Mouse (Mus musculus) cerebellum, adult 9-11 months (tissue): ENCODE results near the gene Abcb4.
"Not testable (repeated sequence)": the region's sequence is repeated elsewhere in the genome, so short reads cannot be mapped to it uniquely, and the experiment has no call there.

Source experiments
- DNase-seq: peaks from one replicate; pipeline ENCODE4 v3.0.0; 2022

Abcb4 gene

DNA sequence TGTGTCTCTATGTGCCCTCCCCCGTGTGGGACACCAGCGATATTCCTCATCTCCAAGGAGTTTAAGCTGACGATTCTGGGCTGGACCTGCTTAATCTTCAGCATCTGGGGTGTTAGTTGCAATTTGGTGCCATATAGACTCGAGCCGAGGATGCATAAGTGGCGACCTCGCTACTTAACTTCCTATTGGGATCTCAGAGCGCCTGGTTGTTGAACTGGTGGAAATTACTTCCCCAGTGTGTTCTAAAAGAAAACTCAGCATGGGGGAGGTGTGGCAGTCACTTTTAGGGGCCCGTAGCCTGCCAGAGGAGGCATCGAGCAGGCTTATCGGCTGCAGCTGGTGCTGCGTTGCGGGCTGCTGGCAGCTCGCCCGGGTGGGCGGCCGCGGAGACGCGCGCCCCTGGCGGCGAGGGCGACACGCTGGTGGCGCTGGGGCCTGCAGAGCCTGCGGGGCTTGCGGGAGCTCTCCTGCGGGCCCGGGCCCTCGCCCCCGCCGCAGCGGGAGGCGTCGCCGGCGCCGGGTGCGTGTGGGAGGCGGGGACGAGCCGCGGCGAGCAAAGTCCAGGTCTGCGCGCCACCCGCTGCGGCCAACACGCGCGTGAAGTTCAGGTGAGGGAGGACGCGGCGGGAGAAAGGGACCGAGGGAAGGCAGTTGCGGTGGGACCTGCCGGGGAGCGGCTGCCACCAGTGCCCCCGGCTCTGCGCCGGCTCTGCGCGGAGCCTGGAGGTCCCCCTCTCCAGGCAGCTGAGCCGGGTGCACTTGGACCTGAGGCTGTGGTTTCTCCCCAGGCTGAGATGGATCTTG lies at the start of gene Abcb4:
Abcb4 (plus strand) TSS at position 418 of the 804 bp plus-strand sequence.
- peak; percentile 37 for DNase-seq

DNA sequence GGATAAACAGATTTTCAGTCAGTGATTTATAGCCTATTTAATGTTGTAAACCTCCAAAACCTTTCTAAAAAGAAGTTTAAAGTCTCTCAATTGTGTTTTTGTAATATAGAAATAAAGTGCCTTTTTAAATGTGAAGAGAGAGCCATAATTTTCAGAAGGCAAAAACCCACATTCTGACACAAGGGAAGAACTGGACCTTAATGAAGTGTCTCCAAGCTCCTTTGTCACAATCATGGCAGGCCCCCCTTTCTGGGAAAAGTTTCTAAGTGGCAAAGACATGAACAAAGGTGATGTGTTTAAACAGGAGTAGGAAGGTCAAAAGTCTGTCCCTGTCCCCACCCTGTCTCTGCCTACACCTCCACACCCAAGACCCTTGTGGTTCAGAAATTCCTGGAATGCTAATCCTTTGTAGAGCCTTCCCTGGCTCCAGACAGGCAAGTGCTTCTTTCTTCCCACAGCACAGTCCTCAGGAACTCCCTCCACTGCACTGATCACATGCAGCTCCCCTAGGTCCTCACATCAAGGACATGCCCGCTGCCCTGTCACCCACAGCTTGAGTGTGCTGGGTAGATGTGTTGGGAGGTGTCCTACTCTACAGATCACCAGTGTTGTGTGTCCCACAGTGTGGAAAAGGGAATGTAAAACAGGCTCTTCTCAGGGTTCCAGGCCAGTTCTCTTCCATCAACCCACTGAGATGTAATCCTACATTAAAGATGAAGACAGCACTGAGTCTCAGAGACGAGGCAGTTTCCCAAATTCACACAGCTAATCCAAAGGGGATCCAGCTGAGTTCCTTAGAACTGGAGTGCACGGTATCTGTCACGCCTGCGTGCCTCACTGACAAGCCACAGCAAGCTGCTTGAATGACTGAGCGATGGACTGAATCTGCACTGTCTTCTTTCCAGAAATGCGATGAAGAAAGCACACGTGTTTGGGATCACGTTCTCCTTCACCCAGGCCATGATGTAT lies 44.6 kb upstream of the Abcb4 start:
- DNase-seq, result not testable (repeated sequence)

DNA sequence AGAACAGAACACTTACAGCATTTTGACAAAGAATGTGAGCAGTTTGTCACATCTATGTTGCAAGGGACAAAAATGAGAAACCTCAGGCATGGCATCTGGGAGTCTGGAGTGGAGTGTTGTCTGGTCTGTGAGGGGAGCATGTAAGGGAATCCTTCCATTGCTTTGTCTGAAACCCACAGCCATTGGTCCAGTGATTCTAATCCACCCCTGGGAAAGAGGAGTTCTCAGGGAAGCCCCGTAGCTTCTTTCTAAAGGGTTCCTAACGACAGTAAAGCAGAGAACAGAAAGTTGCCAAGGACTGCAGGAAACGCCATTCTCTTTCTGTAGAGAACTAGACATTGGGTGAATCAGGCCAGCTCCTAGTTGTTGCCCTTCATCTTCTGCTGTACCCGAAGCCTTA lies 42.7 kb upstream of the Abcb4 start:
- no peak for DNase-seq

DNA sequence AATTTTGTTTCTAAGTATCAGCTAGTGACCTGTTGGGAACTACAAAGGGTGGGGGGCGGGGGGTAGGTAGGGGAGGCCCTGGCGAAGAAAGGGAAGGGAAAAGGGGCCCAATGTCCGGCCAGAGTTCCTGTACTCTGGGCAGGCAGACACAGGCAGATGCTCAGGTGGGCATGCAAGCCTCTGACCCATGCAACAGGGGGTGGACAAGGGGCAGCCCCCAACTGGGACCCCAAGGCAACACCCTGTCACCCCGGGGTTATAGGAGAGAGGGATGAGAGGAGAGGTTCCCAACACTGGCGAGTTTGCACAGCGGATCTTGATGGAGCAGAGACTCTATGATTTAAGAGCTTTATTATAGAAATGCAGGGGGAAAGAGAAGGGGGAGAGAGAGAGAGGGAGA lies 36.3 kb upstream of the Abcb4 start:
- no peak for DNase-seq

DNA sequence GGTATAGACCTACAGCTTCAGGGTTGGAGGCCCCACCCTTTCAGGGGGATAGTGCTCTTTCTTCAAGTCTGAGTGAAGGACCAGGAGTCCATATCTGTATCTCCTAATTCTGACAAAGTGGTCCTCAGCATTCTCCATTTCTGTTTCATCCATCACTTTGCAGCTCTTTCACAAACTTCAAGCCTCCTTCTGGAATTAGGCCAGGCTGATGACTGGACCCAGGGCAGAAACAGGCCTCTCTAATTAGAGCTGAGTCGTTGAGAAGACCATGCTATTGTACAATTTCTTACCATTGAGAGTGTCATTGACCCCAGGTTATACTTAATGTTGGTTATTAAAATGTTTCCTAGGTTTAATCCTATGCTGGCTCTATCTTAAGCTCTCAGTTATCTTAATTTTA lies 31.7 kb upstream of the Abcb4 start:
- no peak for DNase-seq

DNA sequence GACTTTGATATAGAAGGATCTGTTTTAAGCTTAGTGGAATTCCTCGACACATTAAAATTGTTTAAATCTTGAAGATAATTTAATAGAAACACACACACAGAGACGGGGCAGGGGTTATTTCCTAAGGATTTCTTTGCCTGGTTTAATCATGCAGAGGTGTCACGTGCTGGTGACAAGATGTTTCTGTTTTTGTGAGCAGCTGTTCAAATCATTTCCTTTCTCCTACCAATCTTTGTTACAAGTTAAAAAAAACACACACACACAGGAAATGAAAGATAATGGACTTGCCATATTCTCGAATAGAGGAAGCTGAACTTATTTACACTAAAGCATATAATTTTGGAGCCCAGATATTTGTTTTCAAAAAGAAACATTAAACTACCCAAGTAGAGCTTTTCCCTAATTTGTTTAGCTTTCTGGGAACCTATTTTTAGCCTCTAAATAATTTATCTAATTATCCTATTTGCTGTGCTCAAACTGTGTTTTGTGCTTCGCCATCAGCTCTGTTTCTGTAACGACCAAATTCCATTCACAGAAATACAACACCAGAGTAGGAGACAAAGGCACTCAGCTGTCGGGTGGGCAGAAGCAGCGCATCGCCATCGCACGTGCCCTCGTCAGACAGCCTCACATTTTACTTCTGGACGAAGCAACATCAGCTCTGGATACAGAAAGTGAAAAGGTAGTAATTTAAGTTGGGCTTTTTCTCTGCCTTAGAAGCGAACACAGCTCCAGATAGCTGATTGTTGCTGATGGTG lies 29.8 kb upstream of the Abcb4 start:
- DNase-seq, result no peak

DNA sequence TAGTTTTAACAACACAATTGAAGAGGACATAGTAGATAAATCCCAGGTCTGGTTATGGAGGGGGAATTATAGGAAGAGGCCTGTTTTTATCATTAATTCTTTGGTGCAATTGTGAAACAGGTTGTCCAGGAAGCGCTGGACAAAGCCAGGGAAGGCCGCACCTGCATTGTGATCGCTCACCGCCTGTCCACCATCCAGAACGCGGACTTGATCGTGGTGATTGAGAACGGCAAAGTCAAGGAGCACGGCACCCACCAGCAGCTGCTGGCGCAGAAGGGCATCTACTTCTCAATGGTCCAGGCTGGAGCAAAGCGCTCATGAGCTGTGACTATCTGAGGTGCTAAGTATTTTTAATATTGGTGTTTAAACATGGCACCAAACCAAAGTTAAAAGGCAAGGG lies 27.9 kb upstream of the Abcb4 start:
- not testable (repeated sequence) for DNase-seq

DNA sequence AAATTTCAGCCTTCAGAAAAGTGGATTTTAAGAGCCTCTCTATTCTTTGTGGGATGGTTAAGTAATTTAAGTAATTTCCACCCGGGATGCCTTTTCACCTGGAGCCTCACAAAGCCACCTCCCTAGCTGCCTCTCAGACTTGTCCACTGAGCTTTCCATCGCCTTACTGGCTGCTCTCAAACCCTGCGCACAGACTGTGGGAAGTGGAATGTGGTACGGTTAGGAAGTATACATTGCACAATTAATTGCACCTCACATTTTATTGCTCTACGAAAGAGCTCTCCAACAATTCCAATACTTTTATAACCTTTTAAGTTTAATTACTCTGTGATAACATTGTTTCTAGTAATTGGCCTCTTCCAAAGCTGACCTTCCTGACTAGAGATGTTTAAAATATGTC lies 27.2 kb upstream of the Abcb4 start:
- no peak for DNase-seq

DNA sequence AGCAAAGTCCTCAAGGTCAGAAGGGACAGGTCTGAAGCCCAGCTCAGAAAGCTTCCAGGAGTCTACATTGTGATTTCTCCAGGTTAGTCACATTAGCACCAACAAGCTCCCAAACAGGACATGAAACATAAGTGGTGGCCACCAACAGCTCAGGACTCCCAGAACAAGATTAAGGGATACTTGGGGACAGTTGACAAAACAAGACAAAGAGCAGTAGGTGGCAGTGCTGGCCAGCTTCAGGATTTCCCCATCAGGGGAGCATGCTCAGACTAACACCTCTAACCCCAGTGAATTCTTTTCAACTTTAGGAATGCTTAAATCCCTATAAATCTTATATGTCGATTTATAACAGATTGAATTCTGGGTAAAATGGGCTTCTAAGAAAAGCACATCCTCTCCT lies 25.5 kb upstream of the Abcb4 start:
- no peak for DNase-seq

DNA sequence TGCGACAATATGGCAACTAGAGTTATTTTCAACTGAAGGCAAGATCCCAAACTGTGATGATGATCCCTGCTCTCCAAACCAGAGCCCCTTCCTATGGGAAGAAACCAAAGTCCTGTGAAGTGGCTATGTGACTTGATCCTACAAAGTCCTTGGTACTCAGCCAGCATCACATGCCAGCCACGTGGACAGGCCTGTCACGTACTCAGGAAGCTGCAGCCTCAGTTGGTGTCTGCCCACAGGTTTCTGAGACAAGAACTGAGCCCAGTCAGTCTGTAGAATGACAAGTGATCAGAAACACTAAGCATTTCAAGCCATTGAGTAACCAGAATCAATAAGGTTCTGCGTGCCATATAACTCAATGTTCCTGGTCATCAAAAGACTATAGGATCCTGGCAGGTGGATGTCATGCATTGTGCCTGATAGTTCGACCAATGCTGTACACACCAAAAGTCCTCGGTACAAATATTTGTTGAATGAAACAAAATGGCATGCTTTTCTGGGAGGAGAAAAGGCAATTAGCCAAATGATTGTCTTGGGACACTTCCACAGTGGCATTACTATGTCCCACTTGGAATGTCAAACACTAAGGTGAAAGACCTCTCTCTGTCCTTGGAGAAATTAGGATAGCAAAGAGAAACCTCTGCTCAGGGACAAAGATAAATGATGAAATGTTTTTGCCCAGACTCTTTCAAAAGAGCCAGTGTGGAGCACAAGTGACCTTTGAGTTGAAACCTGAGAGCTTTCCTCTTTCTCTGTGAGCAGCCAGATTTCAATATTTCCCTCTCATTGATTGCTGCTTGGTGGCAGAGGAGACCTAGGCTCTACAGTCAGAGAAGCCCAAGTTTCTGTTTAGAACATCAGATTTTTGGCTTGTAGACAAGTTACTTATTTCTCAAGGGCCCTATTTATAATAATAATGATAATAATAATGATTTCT lies 20.3 kb upstream of the Abcb4 start:
- no peak for DNase-seq

DNA sequence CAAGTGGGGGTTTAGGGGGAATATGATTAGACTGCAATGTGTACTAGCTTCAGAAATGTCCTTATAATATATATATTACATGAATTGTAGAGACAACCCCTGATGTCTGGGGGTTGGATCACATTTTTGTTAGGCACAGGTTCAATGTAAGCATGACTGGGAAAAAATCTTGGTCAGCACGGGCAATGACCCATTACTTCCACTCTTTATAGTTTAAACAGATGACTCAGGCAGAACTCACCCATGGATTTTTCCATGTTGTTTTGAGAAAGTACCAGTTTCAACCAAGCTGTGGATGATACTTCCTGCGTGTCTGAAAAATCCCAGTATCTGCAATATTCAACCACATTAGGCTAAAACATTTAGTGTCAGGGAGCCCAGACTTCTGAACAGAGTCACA lies 16.4 kb upstream of the Abcb4 start:
- no peak for DNase-seq

DNA sequence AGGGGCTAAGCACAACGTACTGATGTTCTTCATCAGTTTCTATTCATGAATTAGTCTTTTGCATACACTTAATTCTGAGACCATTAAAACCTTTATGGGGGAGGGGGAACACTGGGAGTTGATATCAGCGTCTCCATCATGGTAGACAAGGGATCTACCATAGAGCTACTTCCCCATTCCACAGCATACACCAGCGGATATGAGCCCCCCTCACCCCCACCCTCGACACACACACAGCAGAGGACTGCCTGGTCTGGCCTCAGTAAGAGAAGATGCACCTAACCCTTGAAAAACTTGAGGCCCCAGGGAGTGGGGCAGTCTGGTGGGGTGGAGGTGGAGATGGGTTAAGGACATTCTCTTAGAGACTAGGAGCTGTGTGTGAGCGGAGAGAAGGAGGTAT lies 15.7 kb upstream of the Abcb4 start:
- DNase-seq, result no peak

DNA sequence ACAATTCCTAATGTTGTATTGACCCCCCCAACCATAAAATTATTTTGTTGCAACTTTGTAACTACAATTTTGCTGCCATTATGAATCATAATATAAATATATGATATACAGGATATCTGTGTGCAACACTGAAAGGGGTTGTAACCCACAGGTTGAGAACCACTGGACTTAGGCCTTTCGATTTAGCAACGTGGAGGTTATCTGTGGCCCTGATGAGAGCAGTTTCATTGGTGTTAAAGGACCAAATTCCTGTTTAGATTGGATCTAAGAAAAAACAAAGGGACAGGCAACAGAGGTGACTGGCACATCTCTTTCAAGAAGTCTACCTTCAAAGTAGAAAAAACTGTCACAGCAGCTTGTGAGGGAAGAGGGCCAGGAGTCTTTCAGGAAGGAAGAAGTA lies 7.7 kb upstream of the Abcb4 start:
- DNase-seq, result no peak

DNA sequence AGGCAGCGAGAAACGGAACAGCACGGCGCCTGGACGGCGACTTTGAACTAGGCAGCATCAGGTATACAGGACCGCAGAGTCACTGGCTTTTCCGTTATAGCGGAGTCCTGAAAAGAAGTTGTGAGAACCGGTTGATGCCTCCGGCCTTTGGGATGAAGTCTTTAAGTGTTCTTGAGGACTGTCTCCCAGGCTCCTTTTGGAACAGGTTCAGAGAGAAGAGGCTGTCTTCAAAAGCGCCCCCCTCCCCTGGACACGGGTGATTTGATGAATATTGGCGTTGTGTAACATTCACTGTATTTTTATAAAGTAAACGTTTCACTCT lies 548 bp downstream of the Abcb4 start:
- DNase-seq, result no peak

DNA sequence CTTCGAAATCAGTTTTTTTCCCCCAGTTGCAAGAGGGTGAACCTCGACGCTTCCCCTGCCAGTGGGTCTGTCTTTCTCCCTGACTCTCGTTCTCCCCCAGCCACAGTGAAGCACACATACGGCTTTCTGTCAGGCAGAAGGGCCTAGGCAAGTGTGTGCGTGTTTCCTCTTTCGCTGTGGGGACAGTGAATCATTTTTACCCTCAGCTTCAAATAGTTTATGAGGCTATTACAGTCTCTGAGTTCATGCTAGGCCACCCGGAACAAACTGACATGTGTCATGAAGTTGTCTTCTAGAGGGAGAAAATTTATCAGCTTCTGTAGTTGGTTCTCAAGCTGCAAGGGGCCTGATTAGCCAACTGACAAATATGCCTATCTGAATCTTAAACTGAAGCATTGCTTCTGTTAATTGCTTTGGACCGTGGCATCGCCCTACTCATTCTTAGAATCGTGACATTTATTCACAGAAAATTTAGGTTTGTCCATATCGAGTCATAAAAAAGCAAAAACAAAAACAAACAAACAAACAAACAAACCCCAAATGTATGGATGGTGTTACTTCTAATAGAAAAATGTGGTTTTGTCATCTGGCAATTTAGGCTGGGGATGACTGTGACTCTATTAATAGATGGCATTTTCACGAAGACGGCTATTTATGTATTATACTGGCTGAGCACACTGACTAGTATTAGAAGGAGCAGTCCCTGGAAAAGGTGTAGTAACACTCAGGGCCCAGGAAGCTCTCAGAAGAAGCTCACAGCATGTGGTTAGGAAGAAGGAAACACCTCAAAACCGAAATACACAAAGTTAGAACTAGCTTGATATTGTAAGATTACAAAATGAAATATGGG lies 1.3 kb downstream of the Abcb4 start:
- no peak for DNase-seq

DNA sequence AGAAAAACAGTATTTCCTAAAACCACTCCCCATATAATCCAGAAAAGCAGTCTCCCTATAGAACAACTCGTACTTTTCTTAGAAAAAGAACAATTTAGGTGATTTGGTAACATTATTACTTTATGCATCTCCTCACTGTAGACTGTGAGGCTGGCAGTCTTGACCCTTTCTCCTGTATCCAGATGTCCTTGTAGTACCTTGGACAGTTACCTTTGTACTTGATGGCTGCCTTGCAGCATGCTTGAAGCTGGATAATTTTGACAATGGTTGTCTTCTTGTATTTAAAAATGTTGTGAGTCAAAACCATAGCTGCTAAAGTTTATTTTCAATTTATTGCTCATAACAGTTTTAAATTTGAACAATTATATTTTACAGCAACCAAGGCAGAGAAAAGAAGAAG lies 2.7 kb downstream of the Abcb4 start:
- DNase-seq, result no peak

DNA sequence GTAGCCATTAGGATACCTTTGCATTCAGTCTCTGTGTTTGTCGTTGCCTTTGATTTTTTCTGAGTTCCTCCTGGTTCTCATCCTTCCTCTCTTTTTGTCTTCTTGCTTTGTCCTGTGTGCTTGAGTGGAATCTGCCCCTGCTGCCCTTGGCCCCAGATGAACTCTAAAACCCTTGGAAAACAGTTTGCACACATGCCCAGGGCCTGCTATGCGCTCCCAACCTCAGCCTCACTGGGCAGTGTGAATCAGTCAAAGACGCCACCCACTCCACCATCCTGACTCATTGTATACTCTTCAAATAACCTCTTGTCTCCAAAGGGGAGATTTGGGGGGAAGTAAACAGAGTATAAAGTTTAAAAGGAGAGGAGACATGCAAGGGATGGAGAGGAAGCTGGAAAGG lies 4.7 kb downstream of the Abcb4 start:
- no peak for DNase-seq

DNA sequence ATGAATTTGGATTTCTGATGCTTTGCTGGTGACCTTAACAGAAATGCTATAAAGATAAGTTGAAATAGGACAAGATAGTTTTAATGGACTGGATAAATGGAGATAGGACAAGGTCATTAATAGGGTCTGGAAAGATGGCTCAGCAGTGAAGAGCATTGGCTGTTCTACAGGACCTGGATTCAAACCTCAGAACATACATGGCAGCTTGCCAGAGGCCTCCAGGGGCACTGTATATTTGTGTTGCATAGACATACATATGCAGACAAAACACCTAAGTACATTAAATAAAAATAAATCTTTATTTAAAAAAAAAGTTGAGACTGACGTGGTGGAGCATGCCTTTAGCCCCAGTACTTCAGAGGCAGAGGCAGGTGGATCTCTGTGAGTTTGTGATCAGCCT lies 7.5 kb downstream of the Abcb4 start:
- DNase-seq, result no peak

DNA sequence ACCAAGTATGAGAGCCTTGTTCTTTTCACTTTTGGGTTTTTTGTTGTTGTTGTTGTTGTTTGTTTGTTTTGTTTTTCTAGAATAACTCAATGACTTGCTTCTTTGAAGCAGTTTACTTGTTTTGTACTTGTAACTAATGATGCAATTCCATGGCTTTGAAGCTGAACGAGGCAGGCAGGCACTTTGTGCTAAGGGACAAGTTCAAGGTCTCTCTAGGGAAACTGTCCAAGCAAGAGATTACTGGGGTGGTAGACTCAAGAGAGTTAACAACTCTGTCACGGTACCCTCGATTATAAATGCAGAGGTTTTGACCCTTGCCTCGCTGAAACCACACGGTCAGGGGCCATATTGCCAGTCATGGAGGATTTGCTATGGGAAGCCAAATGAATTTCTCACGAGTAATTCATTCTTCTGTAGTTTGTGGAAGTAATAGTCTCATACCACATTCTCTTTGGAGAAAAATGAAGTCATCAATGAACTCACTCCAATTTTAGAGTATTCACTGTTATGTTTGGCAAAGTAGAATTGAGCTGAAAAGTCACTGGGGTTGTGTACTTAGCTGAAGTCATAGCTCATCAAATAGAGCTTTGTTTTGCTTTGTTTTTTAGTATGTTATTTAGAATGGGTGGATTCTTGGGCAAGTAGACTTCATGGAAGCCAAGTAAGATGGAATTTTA lies 8.8 kb downstream of the Abcb4 start:
- no peak for DNase-seq

DNA sequence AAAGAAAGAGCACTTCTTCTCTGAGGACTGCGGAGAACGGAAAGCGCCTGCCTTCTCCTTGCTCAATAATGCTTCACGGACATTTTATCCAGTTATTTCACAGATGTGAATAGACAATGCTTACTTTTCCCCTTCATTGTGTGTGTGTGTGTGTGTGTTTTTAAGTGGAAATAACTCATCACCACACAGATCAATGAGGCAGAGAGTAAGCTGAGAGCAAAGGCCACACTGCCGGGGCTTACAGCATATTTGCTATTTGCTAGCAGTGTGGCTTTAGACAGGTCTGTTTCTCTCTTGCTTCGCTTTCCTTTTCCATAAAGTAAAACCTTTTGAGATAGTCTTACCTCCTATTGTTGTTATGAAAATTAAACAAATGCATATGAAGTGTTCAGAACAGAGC lies 11.0 kb downstream of the Abcb4 start:
- DNase-seq, result no peak
